Mouse (Mus musculus) embryonic facial prominence, embryonic 14.5 days (tissue): ENCODE measurements at regions not wholly inside any gene's neighbourhood (a gene's known extent, or its start where the extent isn't known, plus 50 kb on each side); places are given as distances from the start of the nearest gene placed in this dataset.
"Not testable (repeated sequence)": the region's sequence is repeated elsewhere in the genome, so short reads cannot be mapped to it uniquely, and the experiment has no call there.

Experiments
- ATAC-seq: fragments of 200-750 bp; cut with Nextera tagmentation; 2 replicates; pipeline ENCODE4 v1.8.0; 2017; ENCODE audit warnings: low read depth, moderate number of reproducible peaks, moderate TSS enrichment
- DNase-seq: peaks from one replicate; pipeline ENCODE4 v3.0.0-alpha.2; 2015; ENCODE audit warnings: low spot score
- H3K27ac ChIP-seq: fragments of 300-500 bp; sonication (generic); replicated peaks from 2 replicates; pipeline ENCODE4 v1.5.1; 2014; ENCODE audit warnings: low read depth, mild to moderate bottlenecking, low read length, moderate library complexity
- H3K27me3 ChIP-seq: fragments of 300-500 bp; sonication (generic); replicated peaks from 2 replicates; pipeline ENCODE4 v1.6.1; 2014; ENCODE audit warnings: low read length; ENCODE audit not compliant: control insufficient read depth, insufficient read depth
- H3K36me3 ChIP-seq: fragments of 300-500 bp; sonication (generic); 2 replicates; pipeline ENCODE4 v1.6.1; 2014; ENCODE audit warnings: low read length, mixed read lengths; ENCODE audit not compliant: control insufficient read depth, insufficient read depth
- H3K4me1 ChIP-seq: fragments of 300-500 bp; sonication (generic); 2 replicates; pipeline ENCODE4 v1.6.1; 2014; ENCODE audit warnings: antibody characterized with exemption, low read length; ENCODE audit not compliant: control insufficient read depth, insufficient read depth
- H3K4me2 ChIP-seq: fragments of 300-500 bp; sonication (generic); 2 replicates; pipeline ENCODE4 v1.6.1; 2014; ENCODE audit warnings: low read depth, mild to moderate bottlenecking, low read length, moderate library complexity, mixed read lengths
- H3K4me3 ChIP-seq: fragments of 300-500 bp; sonication (generic); 2 replicates; pipeline ENCODE4 v1.5.1; 2014; ENCODE audit warnings: low read depth, mild to moderate bottlenecking, low read length
- H3K9ac ChIP-seq: fragments of 300-500 bp; sonication (generic); 2 replicates; pipeline ENCODE4 v1.6.1; 2014; ENCODE audit warnings: low read depth, mild to moderate bottlenecking, low read length, moderate library complexity, mixed read lengths
- H3K9me3 ChIP-seq: fragments of 300-500 bp; sonication (generic); 2 replicates; pipeline ENCODE4 v1.6.1; 2016; ENCODE audit warnings: low read length; ENCODE audit not compliant: control insufficient read depth
- WGBS: fragments of 180-500 bp; shearing (Covaris S2); extraction: QIAGEN DNeasy Blood & Tissue Kit; methylation state at CpG from one replicate; pipeline ENCODE4 v1.1.7; 2014; 5-methylcytosine and 5-hydroxymethylcytosine counted together

- WGBS: 30% methylated on average over 7 of the region's 7 CpGs
- Histone ChIP-seq H3K4me1 (no peaks in the 10 kb centered on the region), H3K36me3 (no peaks in the 10 kb centered on the region), H3K4me2 (no peak overlapping the region), H3K9me3 (no peaks in the 10 kb centered on the region), H3K9ac (no peak overlapping the region), H3K27ac (no peak overlapping the region), H3K27me3 (no peaks in the 10 kb centered on the region), H3K4me3 (no peak overlapping the region)
- ATAC-seq: no peak
- peak; percentile 17 for DNase-seq
Observed at GRCm38 (mm10) chr15:32034790-32035189, 142.3 kb upstream of the Tas2r119 start.

- H3K27me3 ChIP-seq: no peaks in the 10 kb centered on the region
- no peak overlapping the region for H3K27ac ChIP-seq
- ATAC-seq: no peak
- peaks cover 10% of the 10 kb centered on the region; the same call in 1 of the 2 replicates for H3K4me1 ChIP-seq
- WGBS: 76% methylated on average over 6 of the region's 6 CpGs
- no peaks in the 10 kb centered on the region for H3K36me3 ChIP-seq
- no peak overlapping the region for H3K4me3 ChIP-seq
- no peak for DNase-seq
- H3K4me2 ChIP-seq: no peak overlapping the region
- no peak overlapping the region for H3K9ac ChIP-seq
- H3K9me3 ChIP-seq: no peaks in the 10 kb centered on the region
Observed at GRCm38 (mm10) chr15:32041764-32042163, 135.3 kb upstream of the Tas2r119 start.

DNA sequence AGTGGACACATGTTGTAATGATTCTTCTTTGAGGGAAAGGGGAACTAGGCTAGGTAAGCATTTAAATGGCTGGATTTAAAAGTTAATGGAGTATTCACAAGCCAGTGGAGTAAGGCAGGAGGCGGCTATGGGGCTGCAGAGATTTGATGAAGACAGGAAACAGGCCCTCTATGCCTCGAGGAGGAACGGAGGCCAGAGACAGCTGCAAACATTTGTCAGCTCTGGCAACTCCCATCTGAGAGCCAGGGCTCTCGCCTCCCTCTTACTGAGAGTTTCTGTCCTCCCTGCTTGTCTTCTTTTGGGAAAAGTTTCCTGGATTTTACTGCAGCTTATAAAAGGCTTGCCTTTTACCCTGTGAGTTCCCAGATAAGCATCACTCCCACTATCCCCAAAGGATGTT lies 134.9 kb upstream of the Tas2r119 start:
- Histone ChIP-seq H3K27me3 (no peaks in the 10 kb centered on the region), H3K36me3 (no peaks in the 10 kb centered on the region), H3K4me2 (no peak overlapping the region), H3K4me3 (no peak overlapping the region), H3K27ac (no peak overlapping the region; the same call in 1 of the 2 replicates), H3K9me3 (no peaks in the 10 kb centered on the region), H3K9ac (no peak overlapping the region), H3K4me1 (peaks cover 10% of the 10 kb centered on the region; the same call in 1 of the 2 replicates)
- ATAC-seq: no peak
- DNase-seq: peak; percentile 64
- 18% methylated on average over 4 of the region's 4 CpGs for WGBS

DNA sequence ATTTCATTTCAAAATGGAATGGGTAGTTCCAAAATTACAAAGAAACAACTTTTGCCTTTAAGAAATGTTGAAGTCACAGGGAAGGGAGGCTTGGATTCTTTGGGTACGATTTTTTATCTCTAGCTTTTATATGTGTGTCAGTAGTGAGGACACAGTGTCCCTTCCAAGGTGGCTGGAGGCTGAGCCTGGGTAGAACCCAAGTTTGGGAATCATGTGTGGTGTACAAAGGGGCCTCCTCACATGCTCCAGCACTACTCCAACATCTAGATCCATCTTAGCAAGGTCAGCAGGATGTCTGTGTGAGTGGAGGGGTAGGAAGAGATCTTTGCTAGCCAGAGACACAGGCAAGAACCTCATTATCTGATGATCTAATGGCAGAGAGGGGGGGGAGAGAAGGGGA lies 134.5 kb upstream of the Tas2r119 start:
- Histone ChIP-seq H3K9me3 (no peaks in the 10 kb centered on the region), H3K4me2 (no peak overlapping the region), H3K9ac (no peak overlapping the region), H3K36me3 (no peaks in the 10 kb centered on the region), H3K27ac (no peak overlapping the region; the same call in 1 of the 2 replicates), H3K4me3 (no peak overlapping the region), H3K27me3 (no peaks in the 10 kb centered on the region), H3K4me1 (peaks cover 10% of the 10 kb centered on the region; the same call in 1 of the 2 replicates)
- WGBS: 62% methylated on average over 1 of the region's 1 CpGs
- ATAC-seq: no peak
- no peak for DNase-seq

DNA sequence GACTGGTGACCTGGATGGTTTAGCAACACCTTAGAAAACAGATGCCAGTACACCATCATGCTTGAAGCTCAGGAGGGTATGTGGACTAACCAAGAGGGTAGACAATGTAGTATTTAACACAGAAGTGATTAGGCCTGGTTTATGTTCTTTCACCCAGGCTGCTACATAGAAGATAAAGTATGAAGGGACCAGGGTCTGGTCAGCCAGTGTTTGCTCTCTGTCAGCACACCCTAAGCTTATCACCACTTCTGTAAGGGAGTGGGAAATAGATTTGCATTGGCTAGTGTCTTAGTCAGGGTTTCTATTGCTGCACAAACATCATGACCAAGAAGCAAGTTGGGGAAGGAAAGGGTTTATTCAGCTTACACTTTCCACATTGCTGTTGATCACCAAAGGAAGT lies 133.9 kb upstream of the Tas2r119 start:
- Histone ChIP-seq H3K4me3 (no peak overlapping the region), H3K27ac (no peak overlapping the region), H3K4me1 (peaks cover 10% of the 10 kb centered on the region; the same call in 1 of the 2 replicates), H3K36me3 (no peaks in the 10 kb centered on the region), H3K9me3 (no peaks in the 10 kb centered on the region), H3K9ac (no peak overlapping the region), H3K27me3 (no peaks in the 10 kb centered on the region), H3K4me2 (no peak overlapping the region)
- ATAC-seq (no peak), DNase-seq (no peak)

DNA sequence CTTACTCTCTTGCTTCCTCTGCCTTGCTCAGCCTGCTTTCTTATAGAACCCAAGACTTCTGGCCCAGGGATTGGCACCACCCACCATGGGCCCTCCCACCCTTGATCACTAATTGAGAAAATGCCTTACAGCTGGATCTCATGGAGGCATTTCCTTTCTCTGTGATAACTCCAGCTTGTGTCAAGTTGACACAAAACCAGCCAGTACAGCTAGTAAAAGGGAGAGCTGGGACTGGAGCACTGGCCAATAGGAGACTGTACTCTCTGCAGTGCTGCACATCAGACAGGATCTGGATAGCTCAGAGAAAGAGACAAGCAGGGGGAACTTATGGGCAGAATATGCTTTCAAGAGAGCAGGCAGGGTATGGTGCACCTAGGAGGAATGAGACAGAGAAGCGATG lies 133.4 kb upstream of the Tas2r119 start:
- ATAC-seq, DNase-seq: not testable (repeated sequence)
- 100% methylated on average over 1 of the region's 1 CpGs for WGBS

DNA sequence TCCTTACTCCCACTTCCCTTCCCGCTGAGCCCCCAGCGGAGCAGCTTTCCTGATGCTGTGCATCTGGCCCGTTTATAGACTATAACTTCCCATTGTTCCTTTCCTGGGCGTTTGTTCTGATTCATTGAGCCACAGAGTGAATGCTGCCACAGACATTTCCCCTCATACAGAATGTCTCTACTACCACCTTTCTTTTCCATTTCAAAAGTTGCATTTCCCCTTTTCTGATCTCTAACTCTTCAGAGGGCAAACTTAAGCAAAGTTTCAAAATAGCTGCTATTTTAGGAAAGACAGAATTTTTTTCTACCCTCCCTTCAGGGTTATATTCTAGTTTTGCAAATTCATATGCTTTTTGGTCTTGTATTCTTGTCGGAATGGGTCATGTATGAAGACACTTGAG lies 128.3 kb upstream of the Tas2r119 start:
- Histone ChIP-seq H3K4me1 (no peaks in the 10 kb centered on the region), H3K4me3 (no peak overlapping the region), H3K9me3 (no peaks in the 10 kb centered on the region), H3K9ac (no peak overlapping the region), H3K27me3 (no peaks in the 10 kb centered on the region), H3K27ac (no peak overlapping the region), H3K36me3 (no peaks in the 10 kb centered on the region), H3K4me2 (no peak overlapping the region)
- WGBS: 44% methylated on average over 5 of the region's 5 CpGs
- ATAC-seq (no peak), DNase-seq (no peak)

More for the DNA sequence above, 133.4 kb upstream of the Tas2r119 start:
- H3K9ac ChIP-seq, H3K9me3 ChIP-seq, H3K4me3 ChIP-seq, H3K4me2 ChIP-seq, H3K27me3 ChIP-seq, H3K36me3 ChIP-seq, H3K27ac ChIP-seq: not testable (repeated sequence)
- peaks cover 10% of the 10 kb centered on the region; the same call in 1 of the 2 replicates for H3K4me1 ChIP-seq

GRCm38 (mm10) chr15:32061573-32061972 lies 115.5 kb upstream of the Tas2r119 start:
- Histone ChIP-seq H3K9me3 (no peaks in the 10 kb centered on the region), H3K27me3 (no peaks in the 10 kb centered on the region), H3K4me3 (no peak overlapping the region), H3K4me1 (no peaks in the 10 kb centered on the region), H3K4me2 (no peak overlapping the region), H3K36me3 (no peaks in the 10 kb centered on the region), H3K27ac (no peak overlapping the region), H3K9ac (no peak overlapping the region)
- 71% methylated on average over 4 of the region's 4 CpGs for WGBS
- DNase-seq (no peak), ATAC-seq (no peak)

- Histone ChIP-seq H3K27ac (no peak overlapping the region), H3K9ac (no peak overlapping the region), H3K4me1 (no peaks in the 10 kb centered on the region), H3K9me3 (no peaks in the 10 kb centered on the region), H3K36me3 (no peaks in the 10 kb centered on the region), H3K27me3 (no peaks in the 10 kb centered on the region), H3K4me2 (no peak overlapping the region), H3K4me3 (no peak overlapping the region)
- DNase-seq: no peak
- ATAC-seq: no peak
- 84% methylated on average over 4 of the region's 4 CpGs for WGBS
Observed at GRCm38 (mm10) chr15:32082109-32082508, 95.0 kb upstream of the Tas2r119 start.
